Comparison of ENCODE assay signal across 25 mouse cellular contexts in genomic region chr7:74432950-74433349, GRCm38 (mm10).
DNase-seq lines count a peak whose midpoint lies in the region; ATAC-seq lines count a peak whose summit lies in the region.
"Had no signal": no experiment of that assay in that cellular context is flagged by ENCODE, and none has a peak within 500 bp of the region (broad histone marks: within the 10 kb centered on the region; RNA-seq: fewer than 3 reads in every experiment).

No protein-coding gene starts in this region.

- H3K4me3 ChIP-seq in embryonic facial prominence, embryonic 14.5 days (ENCODE audit: low read depth, low read length): no peak overlapping the region
- no peak overlapping the region for H3K4me3 ChIP-seq in embryonic facial prominence, embryonic 10.5 days
- H3K4me3 ChIP-seq in lung, embryonic 15.5 days: no peak overlapping the region
- no peak overlapping the region for H3K4me3 ChIP-seq in midbrain, embryonic 11.5 days (ENCODE audit: low read depth, low read length)
- H3K4me3 ChIP-seq: erythroblast, embryonic 14.5 days; heart, embryonic 13.5 days; limb, embryonic 12.5 days; liver, embryonic 15.5 days; megakaryocyte, embryonic 14.5 days; neural tube, embryonic 15.5 days had no signal

- no peaks in the 10 kb centered on the region for H3K36me3 ChIP-seq in embryonic facial prominence, embryonic 14.5 days (ENCODE audit: control insufficient read depth, insufficient read depth, low read length)
- no peaks in the 10 kb centered on the region for H3K36me3 ChIP-seq in embryonic facial prominence, embryonic 10.5 days (replicated peaks)
- H3K36me3 ChIP-seq in lung, embryonic 15.5 days: no peaks in the 10 kb centered on the region
- no peaks in the 10 kb centered on the region for H3K36me3 ChIP-seq in midbrain, embryonic 11.5 days (ENCODE audit: control insufficient read depth, insufficient read depth, low read length)
- H3K36me3 ChIP-seq: heart, embryonic 13.5 days; limb, embryonic 12.5 days; liver, embryonic 15.5 days; neural tube, embryonic 15.5 days had no signal

- ATAC-seq in embryonic facial prominence, embryonic 14.5 days (ENCODE audit: low read depth): no peak
- 0 out of 2 replicates have a peak, but pooled peaks have one; percentile 31 for ATAC-seq in lung, embryonic 15.5 days (ENCODE audit: borderline replicate concordance, extremely low read depth, low FRiP score, low TSS enrichment)
- ATAC-seq in midbrain, embryonic 11.5 days (ENCODE audit: low FRiP score): no peak
- ATAC-seq: CD4-positive, CD25-positive, alpha-beta regulatory T cell, adult 4 months; forebrain, embryonic 14.5 days; hindbrain, embryonic 16.5 days; intestine, embryonic 16.5 days; midbrain, embryonic 16.5 days had no signal

- no peaks in the 10 kb centered on the region for H3K9me3 ChIP-seq in embryonic facial prominence, embryonic 14.5 days (ENCODE audit: control insufficient read depth, low read length)
- H3K9me3 ChIP-seq in embryonic facial prominence, embryonic 10.5 days: no peaks in the 10 kb centered on the region
- no peaks in the 10 kb centered on the region for H3K9me3 ChIP-seq in lung, embryonic 15.5 days
- no peaks in the 10 kb centered on the region for H3K9me3 ChIP-seq in midbrain, embryonic 11.5 days (ENCODE audit: control insufficient read depth, low read length)
- H3K9me3 ChIP-seq: heart, embryonic 13.5 days; limb, embryonic 12.5 days; liver, embryonic 15.5 days; megakaryocyte, embryonic 14.5 days; neural tube, embryonic 15.5 days had no signal

- no peak overlapping the region for H3K9ac ChIP-seq in embryonic facial prominence, embryonic 14.5 days (ENCODE audit: low read depth, low read length)
- H3K9ac ChIP-seq in lung, embryonic 15.5 days: no peak overlapping the region
- no peak overlapping the region for H3K9ac ChIP-seq in midbrain, embryonic 11.5 days (ENCODE audit: low read length)
- H3K9ac ChIP-seq: heart, embryonic 13.5 days; limb, embryonic 12.5 days; liver, embryonic 15.5 days; neural tube, embryonic 15.5 days had no signal

- no peaks in the 10 kb centered on the region for H3K27me3 ChIP-seq in embryonic facial prominence, embryonic 14.5 days (replicated peaks; ENCODE audit: control insufficient read depth, insufficient read depth, low read length)
- H3K27me3 ChIP-seq in embryonic facial prominence, embryonic 10.5 days (replicated peaks; ENCODE audit: low read depth, poor library complexity, severe bottlenecking): no peaks in the 10 kb centered on the region
- no peaks in the 10 kb centered on the region for H3K27me3 ChIP-seq in lung, embryonic 15.5 days
- no peaks in the 10 kb centered on the region for H3K27me3 ChIP-seq in midbrain, embryonic 11.5 days (ENCODE audit: control insufficient read depth, insufficient read depth, low read length)
- H3K27me3 ChIP-seq: heart, embryonic 13.5 days; liver, embryonic 15.5 days; megakaryocyte, embryonic 14.5 days; neural tube, embryonic 15.5 days had no signal

- no peak overlapping the region for H3K4me2 ChIP-seq in embryonic facial prominence, embryonic 14.5 days (ENCODE audit: low read depth, low read length)
- no peak overlapping the region for H3K4me2 ChIP-seq in lung, embryonic 15.5 days
- no peak overlapping the region for H3K4me2 ChIP-seq in midbrain, embryonic 11.5 days
- H3K4me2 ChIP-seq: heart, embryonic 13.5 days; limb, embryonic 12.5 days; liver, embryonic 15.5 days; neural tube, embryonic 15.5 days had no signal

- no peak overlapping the region for H3K27ac ChIP-seq in embryonic facial prominence, embryonic 14.5 days (replicated peaks; ENCODE audit: low read depth, low read length)
- no peak overlapping the region for H3K27ac ChIP-seq in embryonic facial prominence, embryonic 10.5 days (replicated peaks)
- H3K27ac ChIP-seq in lung, embryonic 15.5 days: peak overlapping the region; percentile 34; the same call in 1 of the 2 replicates
- no peak overlapping the region for H3K27ac ChIP-seq in midbrain, embryonic 11.5 days (ENCODE audit: low read depth, low read length)
- H3K27ac ChIP-seq: limb, embryonic 12.5 days; liver, embryonic 15.5 days; neural tube, embryonic 15.5 days had no signal

- H3K4me1 ChIP-seq in embryonic facial prominence, embryonic 14.5 days (ENCODE audit: control insufficient read depth, insufficient read depth, low read length): no peaks in the 10 kb centered on the region
- H3K4me1 ChIP-seq in embryonic facial prominence, embryonic 10.5 days: no peaks in the 10 kb centered on the region
- peaks cover 9% of the 10 kb centered on the region for H3K4me1 ChIP-seq in lung, embryonic 15.5 days
- H3K4me1 ChIP-seq in midbrain, embryonic 11.5 days (ENCODE audit: control insufficient read depth, insufficient read depth, low read length): no peaks in the 10 kb centered on the region
- H3K4me1 ChIP-seq: limb, embryonic 12.5 days; liver, embryonic 15.5 days had no signal

- peak; percentile 68 for DNase-seq in embryonic facial prominence, embryonic 14.5 days (ENCODE audit: low spot score)
- no peak for DNase-seq in embryonic facial prominence, embryonic 10.5 days (ENCODE audit: low spot score)
- DNase-seq in lung, postnatal 36 days: no peak
- peak; percentile 77 for DNase-seq in kidney, postnatal 14 days
- peak; percentile 38 to 49 for DNase-seq in lung, postnatal 4 days
- no peak for DNase-seq in midbrain, embryonic 11.5 days (ENCODE audit: low spot score, missing footprints)
- DNase-seq in right cerebral cortex, postnatal 10 days (ENCODE audit: low spot score in 2 of 2): no peak
- DNase-seq: cerebellum, adult 2 months; gastrocnemius, postnatal 14 days; heart, adult 18-20 months; layer of hippocampus, adult 9-11 months; right cerebral cortex, postnatal 25 days; thymus, postnatal 36 days had no signal

- WGBS in embryonic facial prominence, embryonic 14.5 days: 52% methylated on average over 2 of the region's 2 CpGs
- WGBS in embryonic facial prominence, embryonic 10.5 days: 88% methylated on average over 2 of the region's 2 CpGs
- WGBS in lung, embryonic 15.5 days: 47% methylated on average over 2 of the region's 2 CpGs
- 92% methylated on average over 2 of the region's 2 CpGs for WGBS in midbrain, embryonic 11.5 days

Comparison
In these comparisons a context has a peak if more than half of its experiments do, and no peak if none do; other contexts are left out.
1. DNase-seq: peak in embryonic facial prominence, embryonic 14.5 days (single experiment), kidney, postnatal 14 days (single experiment) and lung, postnatal 4 days (2 of 2); none in embryonic facial prominence, embryonic 10.5 days (single experiment), lung, postnatal 36 days (single experiment), midbrain, embryonic 11.5 days (single experiment) and right cerebral cortex, postnatal 10 days (0 of 2).